Mouse (Mus musculus) erythroblast, embryonic 14.5 days (primary cell): ENCODE results near the gene Olfr814. TPM values are rescaled to one million over a fixed set of nuclear protein-coding genes. Genes with fewer than 3 reads are reported as not detected.
"Not testable (repeated sequence)": the region's sequence is repeated elsewhere in the genome, so short reads cannot be mapped to it uniquely, and the experiment has no call there.

Source experiments
- H3K27me3 ChIP-seq: 2 replicates; pipeline ENCODE4 v1.6.1; 2012; ENCODE audit warnings: inconsistent platforms; ENCODE audit not compliant: control insufficient read depth
- H3K36me3 ChIP-seq: 2 replicates; pipeline ENCODE4 v1.6.1; 2012; ENCODE audit warnings: mild to moderate bottlenecking, inconsistent platforms; ENCODE audit not compliant: control insufficient read depth
- H3K4me1 ChIP-seq: 2 replicates; pipeline ENCODE4 v1.6.1; 2012; ENCODE audit warnings: inconsistent platforms; ENCODE audit not compliant: control insufficient read depth
- H3K4me3 ChIP-seq: replicated peaks from 2 replicates; pipeline ENCODE3; 2012; ENCODE audit warnings: moderate library complexity, mild to moderate bottlenecking, inconsistent platforms
- H3K9me3 ChIP-seq: 2 replicates; pipeline ENCODE4 v1.6.1; 2012; ENCODE audit warnings: low read length, inconsistent platforms, mixed read lengths; ENCODE audit not compliant: control insufficient read depth
- GATA1 ChIP-seq: IDR thresholded peaks from 2 replicates; pipeline ENCODE4 v1.6.1; 2012; ENCODE audit warnings: low read length, inconsistent platforms, mixed read lengths
- TAL1 ChIP-seq: IDR thresholded peaks from 3 replicates; pipeline ENCODE4 v1.6.1; 2012; ENCODE audit warnings: low read length, inconsistent platforms, mixed read lengths
- polyA plus RNA-seq: library from polyadenylated mRNA; stranded (reverse); fragments of >175 nt; gene quantifications from 2 replicates; pipeline ENCODE4 v1.2.3, GENCODE M21; 2012

Gene Olfr814
- polyA plus RNA-seq: not detected in 2 replicates

DNA sequence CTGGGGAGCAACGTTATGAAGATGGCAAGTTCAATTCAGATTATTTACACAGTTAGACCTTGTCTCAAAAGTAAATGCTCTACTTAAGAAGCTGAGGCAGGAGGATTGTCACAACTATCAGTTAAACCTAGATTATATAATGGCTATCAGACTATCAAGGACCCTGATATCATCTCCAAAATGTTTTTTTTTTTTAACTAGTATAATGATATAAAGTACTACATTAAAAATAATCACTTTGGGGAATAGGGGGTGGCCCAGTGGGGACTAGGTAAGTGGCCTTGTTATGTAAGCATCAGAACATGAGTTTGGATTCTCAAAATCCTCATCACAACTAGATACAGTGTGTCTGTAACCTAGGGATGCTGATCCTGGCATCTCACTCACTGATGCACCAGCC lies at the start of gene Olfr814:
TSS of gene Olfr814 (minus strand) at position 101 of the 400 bp plus-strand sequence.
- H3K27me3 ChIP-seq, H3K4me1 ChIP-seq, H3K36me3 ChIP-seq, H3K4me3 ChIP-seq, H3K9me3 ChIP-seq: not testable (repeated sequence)

DNA sequence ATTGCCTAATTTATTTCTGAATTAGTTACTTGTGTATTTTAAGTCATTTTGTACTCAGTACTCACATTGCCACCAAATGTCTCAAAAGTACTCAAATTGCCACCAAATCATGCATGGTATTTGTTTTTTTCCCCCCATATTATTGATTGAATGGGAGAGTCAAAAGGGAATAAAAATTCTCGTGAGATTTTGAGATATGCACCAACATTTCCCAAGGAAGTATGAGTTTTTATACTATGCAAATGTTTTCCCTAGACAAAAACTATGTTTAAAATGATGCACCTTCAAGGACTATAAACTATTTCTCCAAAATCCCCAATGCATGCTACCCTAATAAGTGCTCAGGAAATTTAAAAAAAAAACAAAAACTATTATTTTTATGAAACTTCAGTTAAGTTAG lies 35.8 kb upstream of the Olfr814 start, which contains the start of gene Olfr816:
TSS of gene Olfr816 (minus strand) at position 101 of the 400 bp plus-strand sequence.
- Histone ChIP-seq H3K4me1 (no peaks in the 10 kb centered on the region), H3K36me3 (no peaks in the 10 kb centered on the region), H3K27me3 (no peaks in the 10 kb centered on the region), H3K4me3 (no peak within 1 kb of the TSS), H3K9me3 (no peaks in the 10 kb centered on the region)
- TF ChIP-seq TAL1: no peak
- TF ChIP-seq GATA1: no peak

DNA sequence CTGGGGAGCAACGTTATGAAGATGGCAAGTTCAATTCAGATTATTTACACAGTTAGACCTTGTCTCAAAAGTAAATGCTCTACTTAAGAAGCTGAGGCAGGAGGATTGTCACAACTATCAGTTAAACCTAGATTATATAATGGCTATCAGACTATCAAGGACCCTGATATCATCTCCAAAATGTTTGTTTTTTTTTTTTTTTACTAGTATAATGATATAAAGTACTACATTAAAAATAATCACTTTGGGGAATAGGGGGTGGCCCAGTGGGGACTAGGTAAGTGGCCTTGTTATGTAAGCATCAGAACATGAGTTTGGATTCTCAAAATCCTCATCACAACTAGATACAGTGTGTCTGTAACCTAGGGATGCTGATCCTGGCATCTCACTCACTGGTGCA lies 26.1 kb upstream of the Olfr814 start, which contains the start of gene Olfr815:
TSS of gene Olfr815 (minus strand) at position 101 of the 400 bp plus-strand sequence.
- H3K36me3 ChIP-seq, H3K9me3 ChIP-seq, H3K4me3 ChIP-seq, H3K27me3 ChIP-seq, H3K4me1 ChIP-seq: not testable (repeated sequence)

DNA sequence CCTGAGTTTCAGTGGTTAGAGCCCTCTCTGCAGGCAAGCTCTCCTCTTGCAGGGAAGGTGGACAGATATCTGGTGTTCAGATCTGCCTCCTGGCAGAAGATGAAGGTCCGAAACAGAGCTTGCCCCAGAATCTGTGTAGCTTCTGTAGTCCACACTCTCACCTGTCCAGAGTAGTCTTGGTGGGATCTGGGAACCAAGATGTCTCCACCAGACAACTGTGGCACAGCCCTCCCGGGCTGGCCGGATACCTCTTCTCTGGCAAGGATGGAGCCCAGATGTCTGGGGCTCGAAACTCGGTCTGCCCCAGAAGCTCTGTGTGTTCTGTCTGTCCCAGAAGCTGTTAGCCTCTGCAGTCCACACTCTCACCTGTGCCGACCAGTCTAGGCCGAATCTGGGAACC lies 6.3 kb upstream of the Olfr814 start:
- Histone ChIP-seq H3K36me3 (no peaks in the 10 kb centered on the region), H3K4me3 (no peak overlapping the region), H3K4me1 (no peaks in the 10 kb centered on the region), H3K27me3 (no peaks in the 10 kb centered on the region), H3K9me3 (peaks cover 5% of the 10 kb centered on the region)
- no peak for TF ChIP-seq TAL1
- no peak for TF ChIP-seq GATA1

DNA sequence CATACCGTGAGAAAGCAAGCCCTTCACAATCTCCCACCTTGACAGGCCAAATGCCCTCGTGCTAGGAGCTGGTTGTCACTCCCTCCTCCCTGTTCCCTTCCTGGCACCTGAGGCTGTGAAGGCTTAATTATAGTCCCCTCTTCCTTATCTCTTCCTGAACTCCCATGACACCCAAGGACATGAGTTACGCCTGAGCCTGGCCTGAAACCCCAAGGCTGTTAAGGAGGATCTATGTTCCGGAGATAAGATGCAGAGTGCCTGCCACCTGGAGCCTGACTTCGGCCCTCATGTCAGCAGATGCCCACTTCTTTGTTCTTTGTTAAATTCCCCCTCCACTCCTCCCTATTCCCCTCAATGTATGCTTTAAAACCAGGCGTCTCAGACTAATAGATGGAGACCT lies 5.8 kb upstream of the Olfr814 start:
- H3K36me3 ChIP-seq, H3K4me1 ChIP-seq, H3K4me3 ChIP-seq, H3K9me3 ChIP-seq, H3K27me3 ChIP-seq: not testable (repeated sequence)

DNA sequence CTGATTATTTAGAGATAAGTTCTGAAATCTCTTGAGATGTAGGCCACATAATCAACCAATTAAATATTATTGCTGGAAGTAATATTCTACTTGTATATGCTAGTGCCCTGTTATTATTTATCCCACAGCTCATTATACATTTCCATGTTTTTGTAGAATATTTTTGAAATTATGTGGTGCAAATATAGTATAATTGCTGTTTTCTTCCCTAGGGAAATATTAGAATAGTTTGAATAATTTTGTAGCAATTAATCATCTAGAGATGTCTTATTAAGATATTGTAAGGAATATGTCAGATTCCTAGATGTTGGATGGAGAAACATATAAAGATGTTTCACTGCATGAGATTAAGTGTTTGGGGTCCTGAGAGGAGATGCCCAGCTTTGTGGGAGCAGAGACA lies 24.6 kb downstream of the Olfr814 start, which contains the start of gene Olfr813:
TSS of gene Olfr813 (plus strand) at position 301 of the 400 bp plus-strand sequence.
- Histone ChIP-seq H3K36me3 (no peaks in the 10 kb centered on the region), H3K27me3 (no peaks in the 10 kb centered on the region), H3K4me3 (no peak within 1 kb of the TSS), H3K9me3 (no peaks in the 10 kb centered on the region; the same call in 1 of the 2 replicates), H3K4me1 (no peaks in the 10 kb centered on the region)
- TF ChIP-seq TAL1 (no peak), GATA1 (no peak)

DNA sequence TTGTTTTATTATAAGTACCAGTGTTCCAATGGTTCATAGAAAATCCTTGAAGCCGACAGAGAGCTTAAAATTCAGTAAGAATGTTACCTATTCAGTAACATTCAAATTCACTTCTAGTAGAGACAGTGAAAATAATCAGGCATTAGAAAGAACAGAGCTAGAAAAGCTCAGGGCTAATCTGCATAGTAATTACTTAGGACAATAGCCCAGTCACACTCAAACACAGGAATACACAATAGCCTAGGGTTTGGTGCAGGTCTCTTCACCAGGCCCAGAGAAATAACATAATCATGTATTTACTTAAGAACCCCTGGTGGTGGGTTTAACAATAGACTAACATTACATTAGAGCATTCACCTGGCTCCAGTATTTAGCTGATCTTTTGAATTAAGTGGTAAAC lies 32.3 kb downstream of the Olfr814 start:
- H3K4me3 ChIP-seq: no peak overlapping the region
- H3K9me3 ChIP-seq: no peaks in the 10 kb centered on the region
- no peaks in the 10 kb centered on the region for H3K36me3 ChIP-seq
- TF ChIP-seq GATA1 (no peak), TAL1 (no peak)
- no peaks in the 10 kb centered on the region for H3K27me3 ChIP-seq
- H3K4me1 ChIP-seq: no peaks in the 10 kb centered on the region

DNA sequence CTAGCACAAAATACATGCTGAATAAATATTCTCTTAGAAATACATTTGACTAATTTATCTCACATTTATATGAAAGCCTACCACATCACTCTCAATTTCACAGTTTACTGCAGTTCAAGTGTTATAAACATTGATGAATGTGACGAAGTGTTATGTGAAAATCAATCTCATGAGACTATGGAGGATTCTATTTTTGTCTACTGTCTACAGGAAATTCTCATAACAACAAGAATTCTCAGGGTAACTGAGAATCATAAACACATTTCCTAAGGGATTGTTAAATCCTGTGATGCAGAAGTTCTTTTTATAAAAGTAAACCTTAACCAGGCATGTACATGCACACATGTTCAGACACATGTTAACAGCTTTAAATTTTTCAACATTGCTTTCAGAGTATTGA lies 33.7 kb downstream of the Olfr814 start, which contains the start of gene Olfr812:
TSS of gene Olfr812 (minus strand) at position 101 of the 400 bp plus-strand sequence.
- Histone ChIP-seq H3K9me3 (no peaks in the 10 kb centered on the region), H3K36me3 (no peaks in the 10 kb centered on the region), H3K4me1 (no peaks in the 10 kb centered on the region), H3K27me3 (no peaks in the 10 kb centered on the region), H3K4me3 (no peak within 1 kb of the TSS)
- TF ChIP-seq TAL1 (no peak), GATA1 (no peak)

Other genes starting within 250 kb of the Olfr814 start
- gene Olfr799, start 242.4 kb downstream of the Olfr814 start, polyA plus RNA-seq: not detected in 2 replicates
- gene Olfr800, start 222.2 kb downstream of the Olfr814 start, polyA plus RNA-seq: 0.01 TPM in 1 of 2 replicates, not detected in the other
- gene Olfr801, start 206.0 kb downstream of the Olfr814 start, polyA plus RNA-seq: not detected in 2 replicates
- gene Olfr802, start 191.7 kb downstream of the Olfr814 start, polyA plus RNA-seq: not detected in 2 replicates
- not detected in 2 replicates for gene Olfr803, start 185.6 kb downstream of the Olfr814 start, polyA plus RNA-seq
- not detected in 2 replicates for gene Olfr804, start 176.6 kb downstream of the Olfr814 start, polyA plus RNA-seq
- not detected in 2 replicates for gene Olfr805, start 150.5 kb downstream of the Olfr814 start, polyA plus RNA-seq
- gene Olfr806, start 137.9 kb downstream of the Olfr814 start, polyA plus RNA-seq: not detected in 2 replicates
- gene Olfr807, start 122.1 kb downstream of the Olfr814 start, polyA plus RNA-seq: not detected in 2 replicates
- gene Olfr808, start 114.4 kb downstream of the Olfr814 start, polyA plus RNA-seq: not detected in 2 replicates
- gene Olfr809, start 105.2 kb downstream of the Olfr814 start, polyA plus RNA-seq: not detected in 2 replicates
- not detected in 2 replicates for gene Olfr810, start 84.9 kb downstream of the Olfr814 start, polyA plus RNA-seq
- not detected in 2 replicates for gene Olfr811, start 75.5 kb downstream of the Olfr814 start, polyA plus RNA-seq
- gene Olfr812, start 33.8 kb downstream of the Olfr814 start, polyA plus RNA-seq: not detected in 2 replicates
- gene Olfr813, start 24.5 kb downstream of the Olfr814 start, polyA plus RNA-seq: not detected in 2 replicates
- not detected in 2 replicates for gene Olfr815, start 26.0 kb upstream of the Olfr814 start, polyA plus RNA-seq
- not detected in 2 replicates for gene Olfr816, start 35.7 kb upstream of the Olfr814 start, polyA plus RNA-seq
- not detected in 2 replicates for gene Olfr818, start 69.2 kb upstream of the Olfr814 start, polyA plus RNA-seq
- gene Olfr819, start 87.4 kb upstream of the Olfr814 start, polyA plus RNA-seq: not detected in 2 replicates
- 0.02 TPM in 1 of 2 replicates, not detected in the other for gene Olfr247, start 96.3 kb upstream of the Olfr814 start, polyA plus RNA-seq
- not detected in 2 replicates for gene Gm10310, start 105.2 kb upstream of the Olfr814 start, polyA plus RNA-seq
- 0.01 TPM in 1 of 2 replicates, not detected in the other for gene Olfr820, start 132.8 kb upstream of the Olfr814 start, polyA plus RNA-seq
- gene Olfr821, start 150.5 kb upstream of the Olfr814 start, polyA plus RNA-seq: not detected in 2 replicates
- gene Olfr822, start 191.4 kb upstream of the Olfr814 start, polyA plus RNA-seq: not detected in 2 replicates
- gene Olfr823, start 235.5 kb upstream of the Olfr814 start, polyA plus RNA-seq: not detected in 2 replicates